Mouse (Mus musculus) ES-E14 (cell line): ENCODE measurements around the gene Gm49368. TPM values are rescaled to one million over a fixed set of nuclear protein-coding genes. Genes with fewer than 3 reads are reported as not detected.

Source experiments
- DNase-seq: peaks from one replicate; pipeline ENCODE4 v3.0.0-alpha.2; 2013; ENCODE audit warnings: low read depth, low spot score
- H3K27ac ChIP-seq: 2 replicates; pipeline ENCODE4 v1.5.1; 2012; ENCODE audit warnings: low read depth, mild to moderate bottlenecking, low read length, moderate library complexity, mixed read lengths; ENCODE audit not compliant: poor library complexity, insufficient read depth, severe bottlenecking
- H3K36me3 ChIP-seq: 2 replicates; pipeline ENCODE4 v1.6.1; 2012; ENCODE audit warnings: mild to moderate bottlenecking, low read length, moderate library complexity, mixed read lengths; ENCODE audit not compliant: control insufficient read depth, poor library complexity, insufficient read depth, severe bottlenecking
- H3K4me1 ChIP-seq, 2 experiments: fragments of 150-350 bp in 1 of 2; sonication (generic) in 1 of 2; 2 replicates each; pipeline ENCODE4 v1.6.1; 2012; ENCODE audit warnings: low read length in 2 of 2, mild to moderate bottlenecking in 1 of 2, mixed read lengths in 1 of 2; ENCODE audit not compliant: control insufficient read depth in 2 of 2, insufficient read depth in 2 of 2, poor library complexity in 1 of 2
- H3K4me3 ChIP-seq, 2 experiments: fragments of 150-350 bp in 1 of 2; sonication (generic) in 1 of 2; 2 replicates each; pipeline ENCODE4 v1.5.1; 2012; ENCODE audit warnings: low read length in 2 of 2, low read depth in 1 of 2, mild to moderate bottlenecking in 1 of 2, mixed read lengths in 1 of 2; ENCODE audit not compliant: insufficient read depth in 1 of 2, poor library complexity in 1 of 2, severe bottlenecking in 1 of 2
- H3K9ac ChIP-seq: 2 replicates; pipeline ENCODE4 v1.6.1; 2012; ENCODE audit warnings: low read depth, mild to moderate bottlenecking, low read length, mixed read lengths; ENCODE audit not compliant: poor library complexity, insufficient read depth, severe bottlenecking
- H3K9me3 ChIP-seq: fragments of 150-350 bp; sonication (generic); 2 replicates; pipeline ENCODE4 v1.6.1; 2012; ENCODE audit warnings: low read depth, mild to moderate bottlenecking, low read length; ENCODE audit not compliant: control insufficient read depth, insufficient read depth
- CHD2 ChIP-seq: IDR thresholded peaks from 2 replicates; pipeline ENCODE4 v1.6.1; 2014; ENCODE audit warnings: mild to moderate bottlenecking, low read depth, low read length, inconsistent platforms
- HCFC1 ChIP-seq: IDR thresholded peaks from 2 replicates; pipeline ENCODE4 v1.6.1; 2012; ENCODE audit warnings: low read length, inconsistent platforms, borderline replicate concordance; ENCODE audit not compliant: insufficient read depth
- MAFK ChIP-seq: IDR thresholded peaks from 2 replicates; pipeline ENCODE4 v1.6.1; 2014; ENCODE audit warnings: mild to moderate bottlenecking, low read depth, low read length, inconsistent platforms; ENCODE audit not compliant: insufficient read depth
- ZC3H11A ChIP-seq: IDR thresholded peaks from 2 replicates; pipeline ENCODE4 v1.6.1; 2012; ENCODE audit warnings: low read depth, mild to moderate bottlenecking, inconsistent platforms, low read length, borderline replicate concordance
- ZNF384 ChIP-seq: IDR thresholded peaks from 2 replicates; pipeline ENCODE4 v1.6.1; 2012; ENCODE audit warnings: low read depth, low read length, inconsistent platforms
- in situ Hi-C, 2 experiments: fragments of 600-800 bp; cut with MboI; formaldehyde crosslinking; loops; one replicate each; pipeline ENCODE4 v1.15.1; 2025; ENCODE audit warnings: low sequenced_read_pairs in 2 of 2, inconsistent platforms in 1 of 2; ENCODE audit not compliant: unreplicated experiment in 2 of 2
- total RNA-seq: library from RNA; depleted of rRNA; stranded (reverse); fragments of 300-350 nt; gene quantifications from 2 replicates; pipeline ENCODE4 v1.2.3, GENCODE M21; 2012

Gm49368 gene
- total RNA-seq, 1 experiment: not detected

- in situ Hi-C loops: no loop called here
- Histone ChIP-seq H3K36me3 (no peaks in the 10 kb centered on the region), H3K4me3 (no peak overlapping the region), H3K9ac (no peak overlapping the region), H3K27ac (no peak overlapping the region), H3K4me1 (no peaks in the 10 kb centered on the region), H3K9me3 (no peaks in the 10 kb centered on the region)
- no peak for DNase-seq
- no peak for TF ChIP-seq MAFK
- TF ChIP-seq HCFC1: no peak
- no peak for TF ChIP-seq ZNF384
- TF ChIP-seq ZC3H11A: no peak
- TF ChIP-seq CHD2: no peak
These were observed 13.2 kb upstream of the Gm49368 start for GRCm38 (mm10) chr7:128049254-128049653.

DNA sequence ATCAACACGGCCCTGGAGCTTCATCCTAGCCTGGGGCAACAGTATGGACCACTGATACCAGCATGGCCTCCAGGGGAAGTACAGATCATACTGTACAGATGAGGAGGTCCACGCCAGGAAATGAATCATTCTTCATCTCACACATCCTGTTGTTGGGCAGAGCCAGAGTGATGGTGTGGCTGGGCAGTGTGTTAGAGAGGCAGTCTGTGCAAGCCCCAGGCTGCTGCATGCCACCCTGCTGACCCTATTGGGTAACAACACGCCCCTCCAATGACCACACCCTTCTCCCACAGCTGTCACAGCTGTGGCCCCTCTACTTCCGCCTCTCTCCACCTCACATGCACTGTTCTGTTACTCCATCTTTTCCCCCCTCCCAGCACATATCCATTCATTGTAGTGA lies 11.7 kb upstream of the Gm49368 start:
- TF ChIP-seq MAFK (no peak), HCFC1 (no peak), ZNF384 (no peak), CHD2 (no peak), ZC3H11A (no peak)
- Histone ChIP-seq H3K9ac (no peak overlapping the region), H3K4me3 (no peak overlapping the region), H3K36me3 (no peaks in the 10 kb centered on the region), H3K27ac (no peak overlapping the region), H3K4me1 (no peaks in the 10 kb centered on the region), H3K9me3 (no peaks in the 10 kb centered on the region)
- DNase-seq: no peak
- in situ Hi-C loops: no loop called here

GRCm38 (mm10) chr7:128053061-128053460 lies 9.4 kb upstream of the Gm49368 start:
- no peak for TF ChIP-seq MAFK
- no peak for TF ChIP-seq ZC3H11A
- TF ChIP-seq CHD2: no peak
- no peak for TF ChIP-seq HCFC1
- TF ChIP-seq ZNF384: no peak
- Histone ChIP-seq H3K9ac (no peak overlapping the region), H3K4me3 (no peak overlapping the region), H3K4me1 (no peaks in the 10 kb centered on the region), H3K9me3 (no peaks in the 10 kb centered on the region), H3K27ac (no peak overlapping the region), H3K36me3 (no peaks in the 10 kb centered on the region)
- DNase-seq: no peak
- in situ Hi-C loops: no loop called here

DNA sequence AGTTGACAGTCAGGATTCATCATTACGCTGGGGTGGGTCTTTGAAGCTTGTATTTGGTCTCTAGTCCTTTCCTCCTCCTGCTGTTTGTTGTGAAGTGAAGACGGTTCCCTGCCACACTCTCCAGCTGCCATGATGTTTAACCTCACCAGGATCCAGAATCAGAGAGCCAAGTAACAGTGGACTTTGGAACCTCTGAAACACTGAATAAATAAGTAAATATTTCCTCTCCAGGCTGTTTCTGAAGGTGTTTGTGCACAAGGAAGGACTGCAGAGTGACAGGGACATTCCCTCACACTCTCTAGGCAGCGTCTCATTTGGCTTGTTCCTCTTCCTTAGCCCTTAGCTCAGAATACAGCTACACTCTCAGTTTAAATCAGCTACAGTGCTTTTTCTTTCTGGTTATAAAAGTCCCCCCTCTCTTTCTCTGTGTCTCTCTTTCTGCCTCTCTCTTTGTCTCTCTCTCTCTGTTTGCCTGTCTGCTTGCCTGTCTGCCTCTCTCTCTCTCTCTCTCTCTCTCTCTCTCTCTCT lies 5.5 kb upstream of the Gm49368 start:
- in situ Hi-C loops: no loop called here
- Histone ChIP-seq H3K27ac (no peak overlapping the region), H3K4me1 (no peaks in the 10 kb centered on the region), H3K4me3 (no peak overlapping the region), H3K9me3 (no peaks in the 10 kb centered on the region), H3K9ac (no peak overlapping the region), H3K36me3 (no peaks in the 10 kb centered on the region)
- no peak for TF ChIP-seq HCFC1
- TF ChIP-seq MAFK: no peak
- no peak for TF ChIP-seq ZC3H11A
- no peak for TF ChIP-seq CHD2
- no peak for TF ChIP-seq ZNF384
- DNase-seq: no peak

DNA sequence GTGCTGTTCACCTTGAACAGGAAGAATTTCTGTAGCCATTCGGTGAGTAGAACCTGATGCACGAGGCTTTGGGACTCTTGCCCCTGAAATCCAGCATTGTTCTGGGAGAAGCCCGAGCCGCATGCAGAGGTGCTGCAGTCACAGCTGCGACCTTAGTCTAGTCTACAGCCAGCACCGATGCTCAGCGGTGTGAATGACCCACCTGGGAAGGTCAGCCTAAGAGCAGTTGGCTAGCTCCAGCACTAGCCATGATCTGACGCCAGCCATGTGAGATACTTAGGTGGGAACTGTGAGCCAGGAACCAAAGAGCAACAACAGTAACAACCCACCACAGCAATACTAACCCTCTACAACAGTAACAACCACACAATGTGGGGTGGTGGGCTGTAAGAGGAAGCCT lies 4.6 kb upstream of the Gm49368 start:
- no peaks in the 10 kb centered on the region for H3K9me3 ChIP-seq
- no peaks in the 10 kb centered on the region for H3K36me3 ChIP-seq
- in situ Hi-C loops: no loop called here
- no peak overlapping the region for H3K4me3 ChIP-seq
- TF ChIP-seq CHD2: no peak
- no peak for TF ChIP-seq ZNF384
- TF ChIP-seq HCFC1: no peak
- no peak for TF ChIP-seq MAFK
- TF ChIP-seq ZC3H11A: no peak
- H3K4me1 ChIP-seq: no peaks in the 10 kb centered on the region
- H3K9ac ChIP-seq: no peak overlapping the region
- no peak for DNase-seq
- H3K27ac ChIP-seq: no peak overlapping the region
